Mouse (Mus musculus): ENCODE results near the gene Npas1. TPM values are rescaled to one million over a fixed set of nuclear protein-coding genes. Genes with fewer than 3 reads are reported as not detected.

The Npas1 gene
- polyA plus RNA-seq, 1 experiment from 2014 or later: 0.12 TPM

Other genes with a start within 250 kb of the Npas1 start
- gene C5ar2, start 233.6 kb downstream of the Npas1 start, polyA plus RNA-seq (2015; fragmentation: Nextera tagmentation; extraction: Ambion mirVana): 0.98 and 1.0 TPM in 2 replicates
- 4.0 and 4.6 TPM in 2 replicates for gene C5ar1, start 218.2 kb downstream of the Npas1 start, polyA plus RNA-seq (2015; fragmentation: Nextera tagmentation; extraction: Ambion mirVana)
- 3.5 and 4.4 TPM in 2 replicates for gene Inafm1, start 204.1 kb downstream of the Npas1 start, polyA plus RNA-seq (2015; fragmentation: Nextera tagmentation; extraction: Ambion mirVana)
- gene Ccdc9, start 190.9 kb downstream of the Npas1 start, polyA plus RNA-seq (2015; fragmentation: Nextera tagmentation; extraction: Ambion mirVana): 9.0 and 10.9 TPM in 2 replicates
- 3.0 and 4.1 TPM in 2 replicates for gene Bbc3, start 169.3 kb downstream of the Npas1 start, polyA plus RNA-seq (2015; fragmentation: Nextera tagmentation; extraction: Ambion mirVana)
- gene Sae1, start 89.9 kb downstream of the Npas1 start, polyA plus RNA-seq (2015; fragmentation: Nextera tagmentation; extraction: Ambion mirVana): 84.3 and 90.7 TPM in 2 replicates
- gene Zc3h4, start 76.8 kb downstream of the Npas1 start, polyA plus RNA-seq (2015; fragmentation: Nextera tagmentation; extraction: Ambion mirVana): 7.0 and 7.2 TPM in 2 replicates
- 23.4 and 23.6 TPM in 2 replicates for gene Tmem160, start 24.9 kb downstream of the Npas1 start, polyA plus RNA-seq (2015; fragmentation: Nextera tagmentation; extraction: Ambion mirVana)
- gene Arhgap35, start 137.3 kb upstream of the Npas1 start, polyA plus RNA-seq (2015; fragmentation: Nextera tagmentation; extraction: Ambion mirVana): 2.5 and 2.6 TPM in 2 replicates
- not detected in 2 replicates for gene Ceacam15, start 198.0 kb upstream of the Npas1 start, polyA plus RNA-seq (2015; fragmentation: Nextera tagmentation; extraction: Ambion mirVana)
- not detected in 2 replicates for gene Ceacam9, start 244.2 kb upstream of the Npas1 start, polyA plus RNA-seq (2015; fragmentation: Nextera tagmentation; extraction: Ambion mirVana)